Mouse (Mus musculus): ENCODE measurements around the gene Ier2.
"Not testable (repeated sequence)": the region's sequence is repeated elsewhere in the genome, so short reads cannot be mapped to it uniquely, and the experiment has no call there.

The Ier2 gene

DNA sequence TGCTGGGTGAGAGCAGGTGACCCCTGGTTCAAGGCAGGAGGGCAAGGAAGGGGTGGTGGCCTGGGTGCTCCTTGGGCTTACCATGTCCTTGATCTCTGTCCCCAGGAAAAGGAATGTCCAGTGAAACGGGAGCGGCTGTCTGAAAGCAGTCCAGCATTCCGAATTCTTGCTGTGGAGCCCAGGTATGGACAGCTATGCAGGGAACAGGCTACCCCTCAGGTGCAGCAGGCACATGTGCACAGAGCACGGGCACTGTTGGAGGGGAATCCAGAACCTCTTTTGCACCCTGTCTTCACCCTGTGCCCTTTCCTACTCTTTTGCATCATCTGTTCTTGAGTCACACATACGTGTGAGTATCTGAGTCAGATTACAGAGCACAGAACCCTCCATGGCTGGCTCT is 35.6 kb upstream of the Ier2 start:
- no peak for DNase-seq (ENCODE audit: low spot score in 2 of 2)

GRCm38 (mm10) chr8:84697166-84698130 is 34.8 kb upstream of the Ier2 start:
- DNase-seq (ENCODE audit: low spot score in 2 of 2): peak in 1 of 2 experiments; percentile 72

DNA sequence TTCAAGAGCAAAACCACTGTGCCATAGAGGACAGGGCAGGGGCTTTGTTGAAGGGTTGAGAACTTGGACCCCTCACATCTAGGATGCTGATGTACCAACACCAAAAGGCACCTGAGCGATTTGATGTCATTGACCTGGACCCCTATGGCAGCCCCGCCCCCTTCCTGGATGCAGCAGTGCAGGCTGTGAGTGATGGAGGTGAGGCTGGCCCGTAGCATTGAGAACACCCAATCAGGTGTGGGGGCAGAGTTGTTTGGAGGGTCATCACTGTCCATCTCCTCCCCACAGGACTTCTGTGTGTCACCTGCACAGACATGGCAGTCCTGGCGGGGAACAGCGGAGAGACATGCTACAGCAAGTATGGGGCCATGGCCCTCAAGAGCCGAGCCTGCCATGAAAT is 32.5 kb upstream of the Ier2 start:
- no peak for DNase-seq (ENCODE audit: low spot score in 2 of 2)

GRCm38 (mm10) chr8:84693332-84693731 is 30.7 kb upstream of the Ier2 start:
- DNase-seq (ENCODE audit: low spot score in 2 of 2): no peak

- DNase-seq (ENCODE audit: low spot score in 2 of 2): peak; percentile 73 to 85
Observed at GRCm38 (mm10) chr8:84689091-84689915, 26.7 kb upstream of the Ier2 start.

GRCm38 (mm10) chr8:84687705-84688100 is 25.1 kb upstream of the Ier2 start, which contains the start of gene Nacc1:
Nacc1 (minus strand) TSS chr8:84687862.
- peak; percentile 78 to 86 for DNase-seq (ENCODE audit: low spot score in 2 of 2)

DNA sequence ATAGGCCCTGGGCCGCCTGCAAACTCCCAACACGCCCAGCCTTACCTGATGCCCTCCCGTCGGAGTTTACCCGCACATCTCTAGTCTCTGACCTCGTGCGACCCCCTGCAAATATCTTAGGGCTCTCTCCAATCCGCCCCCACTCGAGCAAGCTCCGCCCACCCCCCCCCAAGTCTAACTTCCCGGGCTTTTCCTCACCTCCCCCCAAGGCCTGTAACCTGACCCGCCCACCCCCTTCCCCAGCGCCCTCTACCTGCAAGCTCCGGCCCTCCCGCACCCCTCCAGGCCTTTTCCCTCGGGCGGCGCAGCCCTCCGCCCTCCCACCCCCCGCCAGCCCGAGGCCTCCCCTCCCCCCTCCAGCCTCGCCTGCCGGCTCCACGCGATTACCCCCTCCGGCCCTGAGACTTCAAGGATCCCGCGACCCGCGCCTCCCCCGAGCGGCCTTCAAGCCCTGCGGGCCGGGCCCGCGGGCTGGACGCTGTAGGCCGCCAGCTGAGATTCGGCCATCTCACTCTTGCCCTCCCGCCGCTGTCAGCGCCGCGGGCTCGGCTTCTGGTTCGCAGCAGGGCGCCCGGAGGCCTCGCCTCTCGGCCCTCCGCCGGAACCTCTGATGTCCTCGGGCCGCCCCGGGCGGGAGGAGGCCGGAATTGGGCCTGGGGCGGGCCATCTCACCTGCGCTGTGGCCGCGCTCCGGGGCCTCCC is 24.5 kb upstream of the Ier2 start:
- DNase-seq (ENCODE audit: low spot score in 2 of 2): no peak

GRCm38 (mm10) chr8:84686191-84687002 is 23.7 kb upstream of the Ier2 start, which contains the start of gene Trmt1:
Trmt1 (plus strand) TSS chr8:84686307.
- peak in 1 of 2 experiments; percentile 32 for DNase-seq (ENCODE audit: low spot score in 2 of 2)

GRCm38 (mm10) chr8:84684537-84684936 is 21.9 kb upstream of the Ier2 start:
- no peak for DNase-seq (ENCODE audit: low spot score in 2 of 2)

GRCm38 (mm10) chr8:84682257-84682656 is 19.6 kb upstream of the Ier2 start:
- DNase-seq (ENCODE audit: low spot score in 2 of 2): no peak

DNA sequence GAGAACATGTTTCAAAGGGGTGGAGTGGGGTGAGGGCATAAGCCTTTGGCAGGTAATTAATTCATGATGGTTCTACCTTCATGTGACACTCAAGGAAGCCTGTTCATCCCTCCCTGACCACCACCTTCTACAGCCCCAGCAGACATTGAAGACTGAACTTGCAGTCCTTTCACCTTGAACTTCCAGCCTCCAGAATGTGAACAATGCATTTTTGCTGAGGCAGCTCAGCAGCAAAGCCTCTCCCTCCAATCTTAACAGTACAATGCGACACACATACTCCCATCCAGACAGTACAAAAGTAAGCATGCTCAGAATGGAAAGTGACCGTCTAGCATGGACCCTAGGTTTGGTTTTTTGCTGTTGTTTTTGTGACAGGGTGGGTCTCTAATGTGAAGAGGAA is 18.8 kb upstream of the Ier2 start:
- DNase-seq (ENCODE audit: low spot score in 2 of 2): no peak

DNA sequence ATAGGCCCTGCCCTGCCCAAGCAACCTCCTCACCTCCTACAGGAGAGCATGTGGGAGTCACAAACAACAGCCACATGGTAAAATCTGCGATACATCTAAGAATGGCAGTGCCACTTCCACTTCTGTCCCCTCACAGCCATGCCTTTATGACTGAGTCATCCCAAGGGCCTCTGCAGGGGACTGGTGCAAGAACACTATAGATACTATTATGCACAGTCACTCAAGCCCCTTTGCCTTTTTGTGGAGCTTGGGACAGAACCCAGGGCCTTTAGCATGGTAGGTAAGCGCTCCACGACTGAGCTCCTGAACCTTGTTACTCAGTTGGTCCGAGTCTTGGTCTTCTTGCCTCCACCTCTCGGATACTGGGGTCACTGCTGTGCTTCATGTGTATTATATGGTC is 14.7 kb upstream of the Ier2 start:
- no peak for DNase-seq (ENCODE audit: low spot score in 2 of 2)

GRCm38 (mm10) chr8:84670295-84671006 is 7.8 kb upstream of the Ier2 start:
- DNase-seq (ENCODE audit: low spot score in 2 of 2): not testable (repeated sequence)

DNA sequence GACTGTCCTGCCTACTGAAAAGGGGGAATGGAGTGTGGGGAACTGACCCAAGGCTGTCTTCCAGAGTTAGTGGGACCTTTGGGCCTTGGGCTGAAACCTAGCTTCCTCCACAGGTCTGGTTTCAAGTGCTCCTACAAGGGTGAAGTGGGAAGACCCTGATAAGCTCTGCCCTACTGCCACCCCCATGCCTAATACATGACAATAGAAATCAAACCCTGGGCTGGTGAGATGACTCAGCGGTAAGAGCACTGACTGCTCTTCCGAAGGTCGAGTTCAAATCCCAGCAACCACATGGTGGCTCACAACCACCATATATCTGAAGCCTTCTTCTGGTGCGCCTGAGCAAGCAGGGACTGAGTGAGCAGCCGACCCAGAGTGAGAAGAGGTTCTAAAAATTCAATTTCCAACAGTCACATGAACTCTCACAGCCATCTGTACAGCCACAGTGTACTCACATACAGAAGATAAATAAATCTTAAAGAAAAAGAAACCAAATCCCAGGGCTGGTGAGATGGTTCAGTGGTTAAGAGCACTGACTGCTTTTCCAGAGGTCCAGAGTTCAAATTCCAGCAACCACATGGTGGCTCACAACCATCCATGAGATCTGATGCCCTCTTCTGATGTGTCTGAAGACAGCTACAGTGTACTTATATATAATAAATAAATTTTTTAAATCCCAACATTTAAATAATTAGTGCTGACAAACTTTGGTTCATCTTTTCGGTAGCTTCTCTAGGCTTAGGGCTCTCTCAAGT is 6.3 kb upstream of the Ier2 start:
- DNase-seq (ENCODE audit: low spot score in 2 of 2): no peak

- no peak for DNase-seq (ENCODE audit: low spot score in 2 of 2)
Observed at GRCm38 (mm10) chr8:84668081-84668480, 5.4 kb upstream of the Ier2 start.

DNA sequence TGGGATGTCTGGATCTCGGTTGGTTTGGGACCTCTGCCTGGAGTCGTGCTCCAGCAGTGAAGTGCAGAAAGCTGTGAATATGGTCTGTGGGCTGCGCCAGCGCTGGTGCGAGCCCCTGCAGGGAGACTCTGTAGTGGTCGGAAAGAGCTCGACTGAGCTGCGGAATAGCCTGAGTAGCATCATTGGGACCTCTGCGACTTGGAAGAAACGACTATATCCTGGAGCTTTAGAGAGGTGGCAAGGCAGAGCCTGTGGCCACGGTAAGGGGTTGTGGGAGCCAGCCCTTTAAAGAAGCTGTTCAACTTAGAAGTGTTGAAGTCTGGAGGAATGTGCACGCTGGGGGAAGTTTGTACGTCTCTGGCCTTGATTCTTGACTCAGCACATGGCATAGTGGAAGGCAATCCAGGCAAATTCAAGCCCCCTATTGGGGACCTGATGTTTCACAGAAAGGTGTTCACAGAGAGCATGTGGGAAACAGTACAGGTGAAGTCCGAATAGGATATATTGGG is 2.8 kb upstream of the Ier2 start:
- DNase-seq (ENCODE audit: low spot score in 2 of 2): no peak

- peak; percentile 67 to 76 for DNase-seq (ENCODE audit: low spot score in 2 of 2)
Observed at GRCm38 (mm10) chr8:84664566-84665384, 2.1 kb upstream of the Ier2 start.
